Mouse (Mus musculus): ENCODE data around the gene Eef1akmt1. TPM values are rescaled to one million over a fixed set of nuclear protein-coding genes. Genes with fewer than 3 reads are reported as not detected.

Eef1akmt1 gene
- total and polyA plus RNA-seq, 2 experiments from 2014 or later = 39.2 to 63.8 TPM

DNA sequence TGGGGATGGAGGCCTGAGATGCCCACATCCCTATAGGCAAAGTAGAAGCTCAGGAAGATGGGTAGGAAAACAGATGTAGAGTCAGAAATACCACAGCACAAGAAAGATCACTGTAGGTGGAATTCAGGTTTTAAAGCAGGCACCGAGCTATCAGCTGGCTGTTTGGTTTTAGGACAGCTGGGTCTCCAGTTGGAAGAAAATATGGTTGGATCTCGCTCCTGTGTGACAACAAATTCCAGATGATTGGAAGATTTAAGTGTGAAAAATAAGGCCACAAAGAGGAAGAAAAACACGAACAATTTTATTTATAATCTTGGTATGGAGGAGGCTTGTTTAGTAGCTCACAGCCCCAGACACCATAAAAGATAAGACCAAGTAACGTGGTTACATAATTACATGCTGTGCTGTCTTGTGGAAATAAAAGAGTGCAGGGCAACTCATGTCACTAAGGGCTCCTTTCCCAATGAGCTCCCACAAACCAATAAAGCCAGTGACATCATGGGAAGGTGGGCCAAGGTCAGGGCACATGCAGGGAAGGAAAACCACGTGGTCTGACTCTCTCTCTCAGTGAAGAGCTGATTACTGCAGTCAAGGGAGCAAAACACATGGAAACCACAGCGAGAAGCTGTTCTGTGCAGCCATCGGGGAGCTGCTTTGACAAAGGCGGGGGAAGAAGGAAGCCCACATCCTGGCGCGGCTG, 42.2 kb downstream of the Eef1akmt1 start:
- H3K27ac ChIP-seq (ENCODE audit: low read depth, low read length) = no peak overlapping the region
- H3K9me3 ChIP-seq (ENCODE audit: low read length) = no peaks in the 10 kb centered on the region
- 61% methylated on average over 10 of the region's 10 CpGs for WGBS
- no peak overlapping the region for H3K4me3 ChIP-seq (ENCODE audit: low read depth, low read length)
- H3K4me2 ChIP-seq (ENCODE audit: low read depth, low read length, poor library complexity, severe bottlenecking) = no peak overlapping the region
- H3K36me3 ChIP-seq (ENCODE audit: insufficient read depth, low read length) = peaks cover 4% of the 10 kb centered on the region; the same call in 1 of the 2 replicates
- no peak for DNase-seq (ENCODE audit: low spot score)
- H3K9ac ChIP-seq (replicated peaks; ENCODE audit: low read length, poor library complexity, severe bottlenecking) = no peak overlapping the region
- no peaks in the 10 kb centered on the region for H3K27me3 ChIP-seq (ENCODE audit: insufficient read depth, low read length)
- ATAC-seq (ENCODE audit: low FRiP score) = no peak
- H3K4me1 ChIP-seq (ENCODE audit: insufficient read depth, low read length) = peaks cover 2% of the 10 kb centered on the region; the same call in 1 of the 2 replicates
- no peak for TF ChIP-seq CTCF (IDR thresholded peaks at IDR 0.05)

DNA sequence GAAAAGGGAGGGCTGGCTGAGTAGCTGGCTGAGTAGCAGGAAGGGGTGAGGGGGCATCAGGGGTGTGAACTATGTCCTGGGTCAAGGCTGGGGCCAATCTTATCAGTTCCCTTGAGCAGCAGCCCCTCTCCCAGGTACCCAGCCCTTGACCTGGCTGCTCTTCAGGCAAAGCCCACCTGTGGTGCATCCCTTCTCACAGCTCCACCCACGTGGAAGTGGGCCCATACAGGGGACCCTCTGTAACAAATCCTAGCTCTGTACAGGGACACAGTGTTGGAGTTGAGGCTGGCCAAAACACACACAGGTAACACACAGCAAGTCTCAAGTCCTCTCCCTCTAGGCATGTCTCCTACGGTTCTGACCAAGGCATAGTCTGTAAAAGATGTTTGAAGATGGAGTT, 43.8 kb downstream of the Eef1akmt1 start:
- DNase-seq (ENCODE audit: low spot score) (no peak), ATAC-seq (ENCODE audit: low FRiP score) (no peak)
- no peaks in the 10 kb centered on the region for H3K27me3 ChIP-seq (ENCODE audit: insufficient read depth, low read length)
- H3K4me3 ChIP-seq (ENCODE audit: low read depth, low read length) = no peak overlapping the region
- TF ChIP-seq CTCF (IDR thresholded peaks at IDR 0.05) = no peak
- no peaks in the 10 kb centered on the region for H3K9me3 ChIP-seq (ENCODE audit: low read length)
- no peak overlapping the region for H3K27ac ChIP-seq (ENCODE audit: low read depth, low read length)
- H3K4me1 ChIP-seq (ENCODE audit: insufficient read depth, low read length) = no peaks in the 10 kb centered on the region; the same call in 1 of the 2 replicates
- no peak overlapping the region for H3K4me2 ChIP-seq (ENCODE audit: low read depth, low read length, poor library complexity, severe bottlenecking)
- WGBS = 50% methylated on average over 2 of the region's 2 CpGs
- peaks cover 4% of the 10 kb centered on the region; the same call in 1 of the 2 replicates for H3K36me3 ChIP-seq (ENCODE audit: insufficient read depth, low read length)
- no peak overlapping the region for H3K9ac ChIP-seq (replicated peaks; ENCODE audit: low read length, poor library complexity, severe bottlenecking)

DNA sequence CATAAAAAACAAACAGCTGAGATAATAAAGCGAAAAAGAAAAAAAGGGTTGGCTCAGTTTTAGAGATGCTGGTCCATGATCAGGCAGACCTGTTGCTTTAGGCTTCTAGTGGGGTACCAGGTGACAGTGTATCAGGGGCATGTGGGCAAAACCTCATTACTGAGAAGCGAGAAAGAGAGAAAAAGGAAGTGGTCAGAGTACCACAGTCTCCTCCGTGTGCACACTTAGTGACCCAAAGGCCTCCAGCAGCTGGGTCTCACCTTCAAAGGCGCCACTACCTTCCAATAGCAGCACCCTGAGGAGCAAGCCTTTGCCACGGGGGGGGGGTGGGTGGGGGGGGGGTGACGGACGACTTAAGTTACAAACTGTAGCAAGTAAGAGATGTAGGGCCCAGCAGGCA, 44.3 kb downstream of the Eef1akmt1 start:
- Histone ChIP-seq H3K36me3 (ENCODE audit: insufficient read depth, low read length) (peaks cover 4% of the 10 kb centered on the region; the same call in 1 of the 2 replicates), H3K9ac (replicated peaks; ENCODE audit: low read length, poor library complexity, severe bottlenecking) (no peak overlapping the region), H3K4me3 (ENCODE audit: low read depth, low read length) (no peak overlapping the region), H3K4me2 (ENCODE audit: low read depth, low read length, poor library complexity, severe bottlenecking) (no peak overlapping the region), H3K9me3 (ENCODE audit: low read length) (no peaks in the 10 kb centered on the region), H3K27me3 (ENCODE audit: insufficient read depth, low read length) (no peaks in the 10 kb centered on the region), H3K4me1 (ENCODE audit: insufficient read depth, low read length) (no peaks in the 10 kb centered on the region; the same call in 1 of the 2 replicates), H3K27ac (ENCODE audit: low read depth, low read length) (no peak overlapping the region)
- TF ChIP-seq CTCF (IDR thresholded peaks at IDR 0.05) = no peak
- 35% methylated on average over 7 of the region's 7 CpGs for WGBS
- ATAC-seq (ENCODE audit: low FRiP score) (no peak), DNase-seq (ENCODE audit: low spot score) (no peak)

DNA sequence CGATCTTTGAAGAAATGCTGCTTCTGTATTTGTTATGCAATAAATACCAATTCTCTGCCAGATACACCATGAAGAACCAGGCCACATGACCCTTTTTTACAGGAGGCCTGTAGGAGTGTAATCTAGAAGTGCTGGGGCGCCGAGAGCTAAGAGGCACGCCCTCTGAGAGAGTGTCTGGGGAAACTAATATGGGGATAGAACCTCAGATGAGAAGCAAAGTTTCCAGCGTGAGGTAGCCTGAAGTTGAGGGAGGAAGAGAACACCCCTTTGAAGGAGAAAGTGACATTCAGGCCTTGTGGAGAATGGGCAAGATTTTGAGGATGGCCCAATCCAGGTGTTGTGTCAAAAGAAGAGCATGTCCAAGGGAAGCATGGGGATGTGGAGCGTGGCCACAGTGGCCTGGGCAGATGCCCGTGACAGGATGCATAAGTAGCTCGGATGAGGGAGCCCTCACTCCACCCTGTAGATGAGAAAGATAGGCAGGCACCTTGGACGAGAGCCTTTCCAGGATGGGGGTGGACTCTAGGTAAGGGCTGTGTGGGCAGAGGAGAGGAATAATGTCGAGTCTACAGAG, 45.3 kb downstream of the Eef1akmt1 start:
- TF ChIP-seq CTCF (IDR thresholded peaks at IDR 0.05) = no peak
- no peaks in the 10 kb centered on the region for H3K27me3 ChIP-seq (ENCODE audit: insufficient read depth, low read length)
- H3K4me1 ChIP-seq (ENCODE audit: insufficient read depth, low read length) = no peaks in the 10 kb centered on the region; the same call in 1 of the 2 replicates
- DNase-seq (ENCODE audit: low spot score) (no peak), ATAC-seq (ENCODE audit: low FRiP score) (peak; percentile 22; the same call in 1 of the 2 replicates)
- WGBS = 59% methylated on average over 10 of the region's 10 CpGs
- H3K27ac ChIP-seq (ENCODE audit: low read depth, low read length) = no peak overlapping the region
- H3K9ac ChIP-seq (replicated peaks; ENCODE audit: low read length, poor library complexity, severe bottlenecking) = no peak overlapping the region
- no peaks in the 10 kb centered on the region for H3K9me3 ChIP-seq (ENCODE audit: low read length)
- H3K4me2 ChIP-seq (ENCODE audit: low read depth, low read length, poor library complexity, severe bottlenecking) = peak overlapping the region; percentile 82
- H3K4me3 ChIP-seq (ENCODE audit: low read depth, low read length) = peak overlapping the region; percentile 81
- H3K36me3 ChIP-seq (ENCODE audit: insufficient read depth, low read length) = no peaks in the 10 kb centered on the region

DNA sequence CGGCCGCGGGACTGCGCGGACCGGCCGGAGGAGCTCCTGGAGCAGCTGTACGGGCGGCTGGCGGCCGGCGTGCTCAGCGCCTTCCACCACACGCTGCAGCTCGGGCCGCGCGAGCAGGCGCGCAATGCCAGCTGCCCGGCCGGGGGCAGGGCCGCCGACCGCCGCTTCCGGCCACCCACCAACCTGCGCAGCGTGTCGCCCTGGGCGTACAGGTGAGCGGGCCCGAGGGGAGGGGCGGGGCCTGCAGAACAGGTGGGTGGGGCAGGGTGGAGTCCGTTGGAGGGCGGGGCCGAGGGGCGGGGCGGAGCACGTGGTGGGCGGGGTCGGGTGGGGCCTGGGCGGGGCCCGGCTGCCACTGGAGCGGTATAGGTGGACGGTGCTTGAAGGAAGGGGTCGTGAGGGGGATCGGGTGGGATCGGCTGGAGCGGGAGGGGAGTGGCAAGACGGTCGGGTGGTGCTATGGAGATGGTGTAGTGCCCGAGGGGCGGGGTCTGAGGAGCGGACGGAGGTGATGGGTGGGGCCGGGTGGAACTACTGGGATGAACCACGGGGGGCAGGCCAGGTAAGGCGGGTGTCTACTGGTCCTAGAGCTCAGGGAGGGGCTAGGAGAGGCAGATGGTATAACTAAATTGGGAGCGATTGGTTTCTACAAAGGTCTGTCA, 45.9 kb downstream of the Eef1akmt1 start:
- Histone ChIP-seq H3K4me3 (ENCODE audit: low read depth, low read length) (peak overlapping the region; percentile 81), H3K4me1 (ENCODE audit: insufficient read depth, low read length) (no peaks in the 10 kb centered on the region; the same call in 1 of the 2 replicates), H3K27me3 (ENCODE audit: insufficient read depth, low read length) (no peaks in the 10 kb centered on the region), H3K9ac (replicated peaks; ENCODE audit: low read length, poor library complexity, severe bottlenecking) (peak overlapping the region; percentile 90), H3K4me2 (ENCODE audit: low read depth, low read length, poor library complexity, severe bottlenecking) (peak overlapping the region; percentile 82), H3K27ac (ENCODE audit: low read depth, low read length) (peak overlapping the region; percentile 76), H3K36me3 (ENCODE audit: insufficient read depth, low read length) (no peaks in the 10 kb centered on the region), H3K9me3 (ENCODE audit: low read length) (no peaks in the 10 kb centered on the region)
- ATAC-seq (ENCODE audit: low FRiP score) = peak; percentile 82
- WGBS = 1% methylated on average over 34 of the region's 60 CpGs
- peak; percentile 55 for DNase-seq (ENCODE audit: low spot score)
- TF ChIP-seq CTCF (IDR thresholded peaks at IDR 0.05) = peak; percentile 24; the same call in 1 of the 2 replicates

Measured in midbrain, postnatal 0 days (tissue).